ENCODE assay signal across 7 mouse cellular contexts in genomic region chr6:3424613-3425277, GRCm38 (mm10). TPM values are rescaled to one million over a fixed set of nuclear protein-coding genes. Genes with fewer than 3 reads are reported as not detected.
DNase-seq lines count a peak whose midpoint lies in the region; ATAC-seq and TF ChIP-seq lines count a peak whose summit lies in the region.
"Not testable (repeated sequence)": the region's sequence is repeated elsewhere in the genome, so short reads cannot be mapped to it uniquely, and the experiment has no call there.

No protein-coding gene starts in this region.

- WGBS in heart, embryonic 15.5 days: 10% methylated on average over 1 of the region's 4 CpGs
- WGBS in intestine, postnatal 0 days: 0% methylated on average over 1 of the region's 4 CpGs
- no CpG with 5 or more reads among the region's 4 CpGs for WGBS in lung, embryonic 16.5 days

- 0 out of 2 replicates have a peak, but pooled peaks have one; percentile 60 for ATAC-seq in heart, embryonic 15.5 days (replicated peaks; ENCODE audit: insufficient number of reproducible peaks, insufficient read depth, low FRiP score, low read depth)
- ATAC-seq in intestine, postnatal 0 days: peak; percentile 83
- ATAC-seq in lung, embryonic 16.5 days (ENCODE audit: low read depth): peak; percentile 97

- TF ChIP-seq CTCF in intestine, postnatal 0 days (IDR thresholded peaks at IDR 0.05; ENCODE audit: low read depth): not testable (repeated sequence)

- not testable (repeated sequence) for H3K4me3 ChIP-seq in heart, embryonic 15.5 days; intestine, postnatal 0 days (ENCODE audit: low read depth, low read length); lung, embryonic 16.5 days (ENCODE audit: low read length)

- not testable (repeated sequence) for H3K27ac ChIP-seq in heart, embryonic 15.5 days; intestine, postnatal 0 days (ENCODE audit: low read depth, low read length); lung, embryonic 16.5 days (ENCODE audit: low read length)

- H3K4me2 ChIP-seq in heart, embryonic 15.5 days; intestine, postnatal 0 days (replicated peaks; ENCODE audit: low read depth); lung, embryonic 16.5 days (ENCODE audit: low read depth, low read length): not testable (repeated sequence)

- H3K9ac ChIP-seq in heart, embryonic 15.5 days; intestine, postnatal 0 days (ENCODE audit: low read depth, low read length); lung, embryonic 16.5 days (ENCODE audit: low read length): not testable (repeated sequence)

- H3K36me3 ChIP-seq in heart, embryonic 15.5 days; intestine, postnatal 0 days (ENCODE audit: control insufficient read depth, insufficient read depth); lung, embryonic 16.5 days (ENCODE audit: control insufficient read depth, insufficient read depth, low read length): not testable (repeated sequence)

- H3K27me3 ChIP-seq in heart, embryonic 15.5 days; intestine, postnatal 0 days (replicated peaks; ENCODE audit: control insufficient read depth, insufficient read depth, low read length); lung, embryonic 16.5 days (ENCODE audit: control insufficient read depth, insufficient read depth, low read depth, low read length): not testable (repeated sequence)

- DNase-seq in R1 (ENCODE audit: low read depth, low spot score): peak; percentile 89
- peak; percentile 24 for DNase-seq in gastrocnemius, adult 18-20 months (ENCODE audit: low spot score)
- DNase-seq in kidney, postnatal 36 days: peak; percentile 83 to 88
- peak; percentile 29 for DNase-seq in ovary, postnatal 36 days (ENCODE audit: low spot score)

- H3K4me1 ChIP-seq in heart, embryonic 15.5 days (replicated peaks); intestine, postnatal 0 days (replicated peaks; ENCODE audit: control insufficient read depth, insufficient read depth, low read length); lung, embryonic 16.5 days (replicated peaks; ENCODE audit: control insufficient read depth, insufficient read depth, low read length): not testable (repeated sequence)

- not testable (repeated sequence) for H3K9me3 ChIP-seq in heart, embryonic 15.5 days (replicated peaks); intestine, postnatal 0 days (ENCODE audit: control insufficient read depth); lung, embryonic 16.5 days (ENCODE audit: control insufficient read depth, low read length)

RNA-seq across cellular contexts. Expression of gene Samd9l, which starts 25.4 kb away (rescaled TPM):
- 1 to 10 TPM; 2.9 to 4.9 TPM for total RNA-seq in gastrocnemius, adult 18-20 months (2021)
- polyA plus RNA-seq in heart, embryonic 15.5 days (2015; fragmentation: Nextera tagmentation; extraction: Ambion mirVana): 2.6 and 3.0 TPM in 2 replicates
- polyA plus RNA-seq in intestine, postnatal 0 days (2015; fragmentation: Nextera tagmentation; extraction: Ambion mirVana): 26.1 and 28.2 TPM in 2 replicates
- 8.3 and 9.6 TPM in 2 replicates for polyA plus RNA-seq in lung, embryonic 16.5 days (2015; fragmentation: Nextera tagmentation; extraction: Ambion mirVana)

Comparison
In these comparisons a context has a peak if more than half of its experiments do, and no peak if none do; other contexts are left out.
1. DNase-seq: peak in every context shown above with its lines; median percentile 89 in R1; 86 in kidney, postnatal 36 days; 29 in ovary, postnatal 36 days; 24 in gastrocnemius, adult 18-20 months.